Mouse (Mus musculus): ENCODE measurements around the gene Ifrd2.

The Ifrd2 gene

DNA sequence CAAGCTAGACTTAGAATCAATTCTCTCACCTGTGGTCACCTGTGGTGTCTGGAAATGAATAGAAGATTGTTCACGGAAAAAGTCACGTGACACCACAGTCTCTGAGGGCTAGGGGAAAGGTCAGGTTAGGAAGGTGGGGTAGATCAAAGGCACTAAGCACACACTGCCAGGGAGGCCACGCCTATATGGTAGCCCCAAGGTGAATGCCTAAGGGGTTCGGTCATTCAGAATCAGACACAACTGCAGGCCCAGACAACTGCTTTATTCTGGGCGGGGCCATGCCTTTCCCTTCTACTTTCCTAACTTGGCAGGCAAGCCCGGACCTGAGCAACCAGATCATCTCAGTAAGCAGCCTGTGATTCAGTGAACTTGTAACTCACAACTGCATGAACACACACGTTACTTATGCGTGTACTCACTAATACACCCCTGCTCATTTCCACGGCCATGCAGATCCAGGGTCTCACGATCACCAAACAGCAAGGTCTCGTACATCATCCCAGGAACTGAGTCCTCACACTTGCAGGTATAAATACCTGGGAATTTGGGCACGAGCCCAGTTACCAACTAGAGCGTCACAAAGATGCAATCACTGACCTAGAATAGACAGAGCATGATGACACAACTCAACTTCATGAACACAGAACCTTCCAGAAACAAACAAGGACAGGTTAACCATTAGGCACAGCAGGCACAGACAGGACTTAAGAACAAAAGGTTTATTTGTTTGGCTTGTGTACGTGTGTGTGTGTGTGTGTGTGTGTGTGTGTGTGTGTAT lies 11.7 kb upstream of the Ifrd2 start:
- DNase-seq (ENCODE audit: low spot score in 2 of 2): no peak

- DNase-seq (ENCODE audit: low spot score in 2 of 2): no peak
These were observed 10.9 kb upstream of the Ifrd2 start, which contains the start of gene Hyal1 for GRCm38 (mm10) chr9:107576357-107577107. Hyal1 (plus strand) TSS chr9:107576927.

- DNase-seq (ENCODE audit: low spot score in 2 of 2): no peak
These were observed 9.6 kb upstream of the Ifrd2 start for GRCm38 (mm10) chr9:107577871-107578270.

DNA sequence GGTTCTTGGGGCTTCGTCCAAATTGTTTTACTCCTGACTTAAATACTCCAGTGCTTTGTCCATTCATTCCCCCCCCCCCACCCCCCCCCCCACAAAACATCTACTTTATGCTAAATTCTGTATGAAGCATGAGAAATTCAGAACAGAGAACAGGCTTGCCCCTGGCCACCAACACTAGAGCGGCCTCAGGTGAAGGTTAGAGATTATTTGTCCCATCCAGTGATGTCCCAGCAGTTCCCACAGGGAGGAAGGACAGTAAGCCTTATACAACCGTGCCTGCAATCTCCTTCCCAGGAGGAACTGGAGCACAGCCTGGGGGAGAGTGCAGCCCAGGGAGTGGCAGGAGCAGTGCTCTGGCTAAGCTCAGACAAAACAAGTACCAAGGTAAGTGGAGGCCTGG lies 8.9 kb upstream of the Ifrd2 start, which contains the start of gene Naa80:
TSS of gene Naa80 (plus strand) at position 301 of the 400 bp plus-strand sequence.
- no peak for DNase-seq (ENCODE audit: low spot score in 2 of 2)

DNA sequence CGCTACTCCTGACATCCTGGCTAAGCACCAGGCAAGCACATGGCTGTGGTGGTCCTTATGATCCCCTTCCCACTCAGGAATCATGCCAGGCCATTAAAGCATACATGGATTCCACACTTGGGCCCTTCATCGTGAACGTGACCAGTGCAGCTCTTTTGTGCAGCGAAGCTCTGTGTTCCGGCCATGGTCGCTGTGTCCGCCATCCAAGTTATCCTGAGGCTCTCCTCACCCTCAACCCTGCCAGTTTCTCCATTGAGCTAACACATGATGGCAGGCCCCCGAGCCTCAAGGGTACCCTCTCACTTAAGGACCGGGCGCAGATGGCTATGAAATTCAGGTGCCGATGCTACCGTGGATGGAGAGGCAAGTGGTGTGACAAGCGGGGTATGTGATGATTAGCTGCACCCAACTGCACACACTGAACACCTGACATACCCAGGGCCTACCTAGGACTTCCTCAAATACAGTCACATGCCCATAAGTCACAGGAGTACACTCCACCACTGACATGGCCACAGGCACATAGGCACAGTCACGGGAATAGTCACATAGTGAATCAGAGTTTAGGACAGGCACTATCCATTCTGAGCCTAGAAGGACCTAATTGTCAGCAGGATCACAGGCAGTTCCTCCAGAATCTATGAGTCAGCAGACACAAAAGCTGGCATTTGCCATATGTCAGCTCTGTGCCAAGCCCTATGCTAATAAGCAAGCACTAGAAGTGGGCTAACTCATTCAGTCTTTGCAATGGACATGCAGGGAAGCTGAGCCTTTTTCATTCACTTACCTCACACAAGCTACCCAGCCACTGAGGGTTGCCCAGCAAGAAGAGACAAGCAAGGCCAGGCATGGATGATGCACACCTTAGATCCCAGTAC lies 8.2 kb upstream of the Ifrd2 start:
- no peak for DNase-seq (ENCODE audit: low spot score in 2 of 2)

GRCm38 (mm10) chr9:107580501-107581317 lies 6.7 kb upstream of the Ifrd2 start, which contains the start of gene Hyal3:
Hyal3 (plus strand) TSS chr9:107580818.
- peak; percentile 89 to 94 for DNase-seq (ENCODE audit: low spot score in 2 of 2)

GRCm38 (mm10) chr9:107581584-107581983 lies 5.9 kb upstream of the Ifrd2 start:
- no peak for DNase-seq (ENCODE audit: low spot score in 2 of 2)

DNA sequence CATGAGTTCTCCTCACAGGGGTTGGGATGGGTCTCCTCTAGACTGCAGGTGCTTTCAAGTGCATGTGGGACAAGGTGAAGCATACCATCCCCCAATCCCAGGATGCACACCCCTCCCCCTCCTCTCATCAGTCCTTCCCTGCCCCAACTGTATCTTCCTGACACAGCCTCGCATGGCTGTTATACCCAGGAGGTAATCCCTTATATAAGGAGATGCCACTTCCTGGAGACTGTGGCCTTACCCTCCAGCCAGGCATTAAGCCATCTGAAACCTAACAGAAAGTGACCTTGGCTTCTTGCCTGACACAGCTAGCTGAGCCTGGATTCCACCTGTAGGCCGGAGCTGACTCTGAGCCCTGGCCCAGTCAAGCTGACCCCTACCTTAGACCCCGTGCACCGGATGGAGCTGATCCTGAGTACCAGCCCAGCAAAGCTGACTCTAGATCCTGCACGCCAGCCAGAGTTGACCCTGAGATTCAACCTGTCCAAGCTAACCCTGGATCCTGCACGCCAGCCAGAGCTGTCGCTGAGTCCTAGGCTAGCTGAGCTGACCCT lies 4.9 kb upstream of the Ifrd2 start:
- no peak for DNase-seq (ENCODE audit: low spot score in 2 of 2)

DNA sequence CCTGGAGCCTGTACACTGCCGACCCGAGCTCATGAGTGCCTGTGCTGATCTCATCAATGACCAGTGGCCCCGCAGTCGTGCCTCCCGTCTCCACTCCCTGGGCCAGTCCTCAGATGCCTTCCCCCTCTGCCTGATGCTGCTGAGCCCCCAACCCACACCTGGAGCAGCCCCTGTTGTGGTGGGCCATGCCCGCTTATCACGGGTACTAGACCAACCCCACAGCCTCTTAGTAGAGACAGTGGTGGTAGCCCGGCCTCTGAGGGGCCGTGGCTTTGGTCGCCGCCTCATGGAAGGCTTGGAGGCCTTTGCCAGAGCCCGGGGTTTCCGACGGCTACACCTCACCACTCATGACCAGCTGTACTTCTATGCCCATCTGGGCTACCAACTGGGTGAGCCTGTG lies 4.3 kb upstream of the Ifrd2 start:
- DNase-seq (ENCODE audit: low spot score in 2 of 2): no peak

- DNase-seq (ENCODE audit: low spot score in 2 of 2): no peak
These were observed 938 bp upstream of the Ifrd2 start for GRCm38 (mm10) chr9:107586504-107586903.

- no peak for DNase-seq (ENCODE audit: low spot score in 2 of 2)
These were observed 594 bp downstream of the Ifrd2 start for GRCm38 (mm10) chr9:107587833-107588639.

- no peak for DNase-seq (ENCODE audit: low spot score in 2 of 2)
These were observed 2.8 kb downstream of the Ifrd2 start for GRCm38 (mm10) chr9:107590058-107590772.

GRCm38 (mm10) chr9:107590773-107591060 lies 3.3 kb downstream of the Ifrd2 start:
- DNase-seq (ENCODE audit: low spot score in 2 of 2): no peak

- no peak for DNase-seq (ENCODE audit: low spot score in 2 of 2)
These were observed 5.9 kb downstream of the Ifrd2 start for GRCm38 (mm10) chr9:107593101-107593976.

GRCm38 (mm10) chr9:107594281-107595062 lies 7.0 kb downstream of the Ifrd2 start:
- DNase-seq (ENCODE audit: low spot score in 2 of 2): no peak

GRCm38 (mm10) chr9:107596619-107597569 lies 9.5 kb downstream of the Ifrd2 start:
- DNase-seq (ENCODE audit: low spot score in 2 of 2): no peak
